Mouse (Mus musculus): ENCODE results near the gene Sh2b3.
A peak's percentile ranks its signal among the peaks of the same experiment; 100 is the strongest.

The Sh2b3 gene

GRCm38 (mm10) chr5:121822786-121823505, 14.5 kb downstream of the Sh2b3 start:
- DNase-seq = peak in 1 of 2 experiments; percentile 31

GRCm38 (mm10) chr5:121821552-121821951, 15.9 kb downstream of the Sh2b3 start:
- DNase-seq = peak in 1 of 2 experiments; percentile 29

GRCm38 (mm10) chr5:121821116-121821515, 16.3 kb downstream of the Sh2b3 start:
- DNase-seq = peak in 1 of 2 experiments; percentile 28

GRCm38 (mm10) chr5:121820657-121821056, 16.8 kb downstream of the Sh2b3 start:
- DNase-seq = peak in 1 of 2 experiments; percentile 35

GRCm38 (mm10) chr5:121820161-121820560, 17.3 kb downstream of the Sh2b3 start:
- peak in 1 of 2 experiments; percentile 34 for DNase-seq

- DNase-seq = no peak
Measured at GRCm38 (mm10) chr5:121819559-121819958, 17.9 kb downstream of the Sh2b3 start.

- peak in 1 of 2 experiments; percentile 31 for DNase-seq
Measured at GRCm38 (mm10) chr5:121818862-121819261, 18.6 kb downstream of the Sh2b3 start.

- DNase-seq = peak in 1 of 2 experiments; percentile 35
Measured at GRCm38 (mm10) chr5:121818401-121818800, 19.0 kb downstream of the Sh2b3 start.

GRCm38 (mm10) chr5:121817551-121817950, 19.9 kb downstream of the Sh2b3 start:
- peak in 1 of 2 experiments; percentile 44 for DNase-seq

- DNase-seq = peak in 1 of 2 experiments; percentile 28
Measured at GRCm38 (mm10) chr5:121816611-121817010, 20.8 kb downstream of the Sh2b3 start.

GRCm38 (mm10) chr5:121815867-121816380, 21.5 kb downstream of the Sh2b3 start:
- DNase-seq = peak in 1 of 2 experiments; percentile 35

GRCm38 (mm10) chr5:121815067-121815466, 22.4 kb downstream of the Sh2b3 start:
- peak; percentile 85 to 91 for DNase-seq

- DNase-seq = no peak
Measured at GRCm38 (mm10) chr5:121813744-121814143, 23.7 kb downstream of the Sh2b3 start.

GRCm38 (mm10) chr5:121812526-121813243, 24.8 kb downstream of the Sh2b3 start:
- no peak for DNase-seq

- no peak for DNase-seq
Measured at GRCm38 (mm10) chr5:121811485-121811931, 25.9 kb downstream of the Sh2b3 start.

- no peak for DNase-seq
Measured at GRCm38 (mm10) chr5:121810331-121811151, 26.9 kb downstream of the Sh2b3 start.

GRCm38 (mm10) chr5:121809667-121810224, 27.7 kb downstream of the Sh2b3 start:
- DNase-seq = peak; percentile 71 to 78

- no peak for DNase-seq
Measured at GRCm38 (mm10) chr5:121808202-121808601, 29.2 kb downstream of the Sh2b3 start.

- DNase-seq = peak in 1 of 2 experiments; percentile 33
Measured at GRCm38 (mm10) chr5:121807186-121807585, 30.3 kb downstream of the Sh2b3 start.

GRCm38 (mm10) chr5:121798447-121798846, 39.0 kb downstream of the Sh2b3 start:
- DNase-seq = no peak

GRCm38 (mm10) chr5:121795800-121796199, 41.6 kb downstream of the Sh2b3 start:
- DNase-seq = no peak

GRCm38 (mm10) chr5:121791026-121791425, 46.4 kb downstream of the Sh2b3 start:
- DNase-seq = no peak
